Mouse (Mus musculus): ENCODE data around the gene Cd4.

- TF ChIP-seq CTCF (IDR thresholded peaks at IDR 0.05; ENCODE audit: borderline replicate concordance, insufficient read depth, low read depth, low read length), result no peak
- TF ChIP-seq POLR2A (IDR thresholded peaks at IDR 0.05; ENCODE audit: borderline replicate concordance, insufficient read depth, low read length), result no peak
These were observed 3.0 kb upstream of the Cd4 start for GRCm38 (mm10) chr6:124890997-124891396.
